Mouse (Mus musculus) Patski (cell line): Measurements from ENCODE around the gene Ass1. TPM values are rescaled to one million over a fixed set of nuclear protein-coding genes. Genes with fewer than 3 reads are reported as not detected.

ENCODE experiments used
- ATAC-seq: fragments of 100-300 bp; one replicate; pipeline ENCODE4 v1.8.0; 2021
- CTCF ChIA-PET: fragments of 350-600 bp; sonication (Branson Sonifier 250); formaldehyde crosslinking; loops from one replicate; lab custom pipeline; 2022; ENCODE audit warnings: inconsistent platforms; lab: Charles Lee
- POLR2A ChIA-PET: fragments of 350-600 bp; sonication (Branson Sonifier 250); formaldehyde crosslinking; loops from one replicate; lab custom pipeline; 2022; ENCODE audit warnings: antibody characterized with exemption, inconsistent platforms; lab: Charles Lee
- DNase-seq: peaks from one replicate; pipeline ENCODE4 v3.0.0-alpha.2; 2011; ENCODE audit warnings: low read depth, low spot score
- H3K27me3 ChIP-seq: fragments of 371-371 bp; one replicate; pipeline ENCODE4 v1.5.1; 2021
- CTCF ChIP-seq: fragments of 100-300 bp; IDR thresholded peaks from one replicate; pipeline ENCODE4 v1.5.1; 2021
- in situ Hi-C: fragments of 300-500 bp; cut with MboI; formaldehyde crosslinking; loops from 3 replicates; pipeline ENCODE4 v1.11.1; 2018; ENCODE audit warnings: low pct_unique_long_range_greater_than_20kb, mixed read lengths
- polyA plus RNA-seq: library from polyadenylated mRNA; unstranded; gene quantifications from one replicate; pipeline ENCODE4 v1.2.3, GENCODE M21; 2021

The Ass1 gene
- polyA plus RNA-seq, 1 experiment from 2014 or later, result 9.1 TPM

DNA sequence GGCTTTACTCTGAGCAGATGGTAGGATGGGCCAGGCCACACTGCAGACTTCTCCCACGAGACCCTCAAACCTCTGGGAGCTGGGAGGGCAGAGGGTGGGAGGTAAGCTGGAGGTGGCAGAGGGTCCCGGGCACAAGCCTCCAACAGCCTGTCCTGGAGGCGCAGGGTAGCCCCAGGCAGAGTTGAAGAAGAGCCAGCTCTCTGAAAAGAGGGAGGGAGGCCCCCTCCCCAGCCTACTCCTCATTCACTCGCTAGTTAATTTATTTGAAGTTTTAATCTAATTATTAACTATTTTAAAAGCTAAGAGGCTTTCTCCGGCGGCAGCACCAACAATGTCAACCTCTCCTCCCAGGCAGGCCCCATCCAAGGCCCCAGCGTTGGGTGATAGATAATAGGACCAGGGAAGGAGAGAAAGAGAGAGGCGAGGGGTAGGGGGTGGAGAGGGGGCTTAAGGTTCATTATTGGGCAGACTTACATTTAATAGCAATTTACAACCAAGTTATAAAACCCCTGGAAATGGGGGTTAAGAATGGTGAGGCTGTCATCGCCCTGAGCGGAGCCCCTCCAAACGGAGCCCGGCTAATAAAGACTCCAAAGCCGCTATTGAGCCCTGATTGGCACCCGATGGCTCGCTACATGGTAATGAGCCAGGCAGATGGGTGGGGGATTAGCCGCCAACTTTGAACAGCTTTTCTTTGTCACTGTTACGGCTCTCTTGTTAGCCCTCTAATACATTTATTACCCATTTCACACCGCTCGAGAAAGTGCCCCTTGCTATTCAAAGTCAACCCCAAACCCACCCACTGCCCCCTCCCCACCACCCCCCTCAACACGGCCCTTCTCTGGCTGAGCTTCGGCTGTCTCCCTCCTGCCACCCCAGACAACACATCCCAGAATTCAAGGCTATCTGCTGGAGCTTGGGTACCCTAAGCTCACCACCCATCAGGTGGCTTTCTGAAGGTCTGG lies 29.6 kb downstream of the Ass1 start:
- ChIA-PET POLR2A (interaction anchor here (0.6 kb wide), 1 partner anchor 117 kb away, joined by 5 read pairs; no protein-coding TSS in a partner anchor), CTCF (no interaction called here)
- DNase-seq, result no peak
- no peak for TF ChIP-seq CTCF
- no peak for ATAC-seq
- in situ Hi-C loops, result no loop called here
- peaks cover 19% of the 10 kb centered on the region for H3K27me3 ChIP-seq

- H3K27me3 ChIP-seq, result peaks cover 24% of the 10 kb centered on the region
- TF ChIP-seq CTCF, result no peak
- DNase-seq (no peak), ATAC-seq (no peak)
- in situ Hi-C loops, result no loop called here
- ChIA-PET CTCF (no interaction called here), POLR2A (interaction anchor here (0.6 kb wide), 1 partner anchor 116 kb away, joined by 5 read pairs; no protein-coding TSS in a partner anchor)
Observed at GRCm38 (mm10) chr2:31500292-31501204, 30.5 kb downstream of the Ass1 start.

DNA sequence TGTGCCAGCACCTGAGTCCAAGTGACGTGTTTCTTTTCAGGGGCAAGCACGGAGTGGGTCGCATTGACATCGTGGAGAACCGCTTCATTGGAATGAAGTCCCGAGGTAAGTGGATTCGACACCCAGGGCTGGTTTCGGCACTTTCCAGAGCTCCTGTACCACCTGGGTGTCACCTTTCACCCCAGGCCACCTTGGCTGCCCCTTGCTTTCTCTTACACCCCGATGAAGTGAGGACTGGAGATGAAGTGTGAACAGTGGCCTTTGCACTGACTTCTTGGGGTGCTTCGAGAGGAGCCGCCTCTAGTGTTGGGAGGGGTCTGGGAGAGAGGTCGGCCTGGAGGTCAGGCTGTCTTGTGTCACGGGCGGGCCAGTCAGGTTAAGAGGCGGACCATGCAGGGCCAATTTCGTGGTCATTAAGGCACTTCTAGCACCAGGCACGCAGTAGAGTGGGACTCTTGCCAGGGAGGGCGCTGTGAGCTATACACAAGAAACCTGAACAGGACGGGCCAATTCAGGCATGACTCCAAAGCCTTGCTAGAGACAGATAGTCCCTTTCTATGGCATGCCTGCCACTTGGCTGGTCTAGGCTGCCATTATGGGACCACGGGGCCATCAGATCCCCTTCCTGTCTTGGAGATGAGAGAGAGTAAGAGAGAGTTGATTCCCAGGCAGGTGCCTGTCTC lies 31.6 kb downstream of the Ass1 start:
- no peak for TF ChIP-seq CTCF
- no peak for DNase-seq
- ChIA-PET CTCF (no interaction called here), POLR2A (no interaction called here)
- H3K27me3 ChIP-seq, result peaks cover 17% of the 10 kb centered on the region
- ATAC-seq, result no peak
- in situ Hi-C loops, result no loop called here

DNA sequence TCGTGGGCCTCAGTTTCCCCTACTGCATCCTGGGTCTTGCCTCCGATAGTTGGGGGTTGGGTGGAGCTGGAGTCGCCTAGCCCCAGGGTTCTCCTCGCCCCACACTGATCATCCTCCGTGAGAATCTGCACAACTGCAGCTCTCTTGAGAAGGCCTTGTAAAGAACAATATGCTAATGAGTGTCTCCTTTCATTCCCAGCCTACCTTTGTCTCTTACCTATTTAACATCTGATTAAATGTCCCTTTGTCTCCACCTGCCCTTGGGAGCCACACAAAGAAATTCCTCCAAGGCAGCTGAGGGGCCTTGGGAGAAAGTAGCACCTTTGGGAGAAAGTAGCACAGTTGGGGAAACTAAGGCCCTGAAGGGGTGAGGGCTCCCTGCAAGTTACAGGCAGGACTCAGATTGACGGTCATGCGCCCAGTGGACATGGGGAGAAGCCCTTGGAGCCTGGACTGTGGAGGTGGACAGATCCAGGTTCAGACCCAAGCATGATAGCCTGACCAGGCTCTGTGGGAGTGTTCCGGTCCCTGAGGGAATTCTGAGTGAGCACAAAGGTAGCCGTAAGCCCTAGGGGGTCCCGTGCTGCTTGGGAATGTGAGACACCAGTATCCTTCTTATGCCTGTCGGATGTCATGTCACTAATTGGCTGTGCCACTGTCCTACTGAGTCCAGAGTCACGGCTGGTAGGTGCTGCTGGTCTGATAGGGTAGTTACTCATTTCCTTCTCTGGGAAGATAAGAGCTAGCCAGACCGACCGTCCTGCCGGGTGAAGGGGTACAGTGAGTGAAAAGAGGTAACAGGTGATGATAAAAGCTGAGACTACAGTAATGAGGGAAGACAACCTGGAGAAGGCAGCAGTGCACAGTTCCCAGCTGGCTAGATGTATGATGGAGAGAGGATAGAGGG lies 32.9 kb downstream of the Ass1 start:
- in situ Hi-C loops, result no loop called here
- ChIA-PET CTCF (no interaction called here), POLR2A (no interaction called here)
- no peak for TF ChIP-seq CTCF
- no peak for DNase-seq
- peaks cover 17% of the 10 kb centered on the region for H3K27me3 ChIP-seq
- ATAC-seq, result no peak

- H3K27me3 ChIP-seq, result peaks cover 17% of the 10 kb centered on the region
- ChIA-PET CTCF (no interaction called here), POLR2A (no interaction called here)
- no peak for TF ChIP-seq CTCF
- in situ Hi-C loops, result loop anchor here (5.0 kb wide), 1 partner anchor 598 kb away; no protein-coding TSS in a partner anchor
- DNase-seq, result no peak
- no peak for ATAC-seq
Observed at GRCm38 (mm10) chr2:31505472-31505871, 35.5 kb downstream of the Ass1 start.

- CTCF ChIA-PET, result no interaction called here
- ATAC-seq (no peak), DNase-seq (no peak)
- POLR2A ChIA-PET, result no interaction called here
- in situ Hi-C loops, result loop anchor here (5.0 kb wide), 1 partner anchor 602 kb away; no protein-coding TSS in a partner anchor
- no peak for TF ChIP-seq CTCF
- H3K27me3 ChIP-seq, result peaks cover 11% of the 10 kb centered on the region
Observed at GRCm38 (mm10) chr2:31508851-31509250, 38.8 kb downstream of the Ass1 start.

- peaks cover 10% of the 10 kb centered on the region for H3K27me3 ChIP-seq
- ATAC-seq (no peak), DNase-seq (no peak)
- ChIA-PET CTCF (no interaction called here), POLR2A (no interaction called here)
- in situ Hi-C loops, result no loop called here
- TF ChIP-seq CTCF, result no peak
Observed at GRCm38 (mm10) chr2:31511316-31511715, 41.3 kb downstream of the Ass1 start.

- in situ Hi-C loops, result no loop called here
- ATAC-seq (no peak), DNase-seq (no peak)
- peaks cover 28% of the 10 kb centered on the region for H3K27me3 ChIP-seq
- ChIA-PET CTCF (no interaction called here), POLR2A (no interaction called here)
- TF ChIP-seq CTCF, result no peak
Observed at GRCm38 (mm10) chr2:31516557-31516956, 46.5 kb downstream of the Ass1 start.

GRCm38 (mm10) chr2:31521800-31522335 lies 51.9 kb downstream of the Ass1 start:
- H3K27me3 ChIP-seq, result peaks cover 24% of the 10 kb centered on the region
- ChIA-PET POLR2A (no interaction called here), CTCF (no interaction called here)
- in situ Hi-C loops, result no loop called here
- no peak for DNase-seq
- ATAC-seq, result no peak
- no peak for TF ChIP-seq CTCF
